Mouse (Mus musculus): ENCODE measurements around the gene Grik4. TPM values are rescaled to one million over a fixed set of nuclear protein-coding genes. Genes with fewer than 3 reads are reported as not detected.

The Grik4 gene
- total and polyA plus RNA-seq, 2 experiments from 2014 or later: 7.7 to 11.9 TPM

- Histone ChIP-seq H3K36me3 (ENCODE audit: insufficient read depth) (no peaks in the 10 kb centered on the region), H3K4me2 (ENCODE audit: low read depth) (no peak overlapping the region), H3K9ac (no peak overlapping the region), H3K27ac (ENCODE audit: low read depth, low read length) (no peak overlapping the region), H3K27me3 (ENCODE audit: insufficient read depth, low read length) (no peaks in the 10 kb centered on the region), H3K4me1 (ENCODE audit: insufficient read depth) (no peaks in the 10 kb centered on the region), H3K9me3 (ENCODE audit: low read length) (no peaks in the 10 kb centered on the region), H3K4me3 (ENCODE audit: low read depth, low read length) (no peak overlapping the region)
- DNase-seq (no peak), ATAC-seq (peak; percentile 8; the same call in 1 of the 2 replicates)
- WGBS: 61% methylated on average over 7 of the region's 7 CpGs
- TF ChIP-seq CTCF (IDR thresholded peaks at IDR 0.05; ENCODE audit: low read depth): no peak
Observed at GRCm38 (mm10) chr9:42736697-42737335, 207.5 kb downstream of the Grik4 start.

DNA sequence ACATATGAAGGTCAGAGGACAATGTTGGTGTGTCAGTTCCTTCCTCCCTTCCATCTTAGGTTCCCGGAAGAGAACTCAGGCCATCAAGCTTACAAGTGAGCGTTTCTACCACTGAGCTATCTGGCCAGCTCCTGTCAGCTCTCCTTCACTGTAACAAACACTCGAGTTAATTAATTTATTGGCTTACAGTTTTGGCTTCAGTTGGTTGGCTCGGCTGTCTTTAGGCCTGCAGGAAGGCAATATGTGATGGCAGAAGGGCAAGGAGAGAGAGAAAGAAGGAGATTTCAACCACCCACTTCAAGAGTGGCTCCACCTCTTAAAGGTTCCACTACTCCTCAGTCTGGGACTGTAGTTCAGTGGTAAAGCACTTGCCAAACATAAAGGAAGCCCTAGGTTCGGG is 209.2 kb downstream of the Grik4 start:
- Histone ChIP-seq H3K4me1 (ENCODE audit: insufficient read depth) (no peaks in the 10 kb centered on the region), H3K4me2 (ENCODE audit: low read depth) (no peak overlapping the region), H3K36me3 (ENCODE audit: insufficient read depth) (no peaks in the 10 kb centered on the region), H3K4me3 (ENCODE audit: low read depth, low read length) (no peak overlapping the region), H3K27me3 (ENCODE audit: insufficient read depth, low read length) (no peaks in the 10 kb centered on the region), H3K27ac (ENCODE audit: low read depth, low read length) (no peak overlapping the region), H3K9me3 (ENCODE audit: low read length) (no peaks in the 10 kb centered on the region), H3K9ac (no peak overlapping the region)
- peak; percentile 62 for ATAC-seq
- DNase-seq: no peak
- no peak for TF ChIP-seq CTCF (IDR thresholded peaks at IDR 0.05; ENCODE audit: low read depth)
- WGBS: 60% methylated on average over 5 of the region's 5 CpGs

- no peak overlapping the region for H3K4me3 ChIP-seq (ENCODE audit: low read depth, low read length)
- no peaks in the 10 kb centered on the region for H3K4me1 ChIP-seq (ENCODE audit: insufficient read depth)
- no peak for DNase-seq
- H3K36me3 ChIP-seq (ENCODE audit: insufficient read depth): no peaks in the 10 kb centered on the region
- H3K27ac ChIP-seq (ENCODE audit: low read depth, low read length): no peak overlapping the region
- no peak for ATAC-seq
- no peaks in the 10 kb centered on the region for H3K27me3 ChIP-seq (ENCODE audit: insufficient read depth, low read length)
- TF ChIP-seq CTCF (IDR thresholded peaks at IDR 0.05; ENCODE audit: low read depth): no peak
- no peaks in the 10 kb centered on the region for H3K9me3 ChIP-seq (ENCODE audit: low read length)
- H3K9ac ChIP-seq: no peak overlapping the region
- no peak overlapping the region for H3K4me2 ChIP-seq (ENCODE audit: low read depth)
- WGBS: 44% methylated on average over 9 of the region's 9 CpGs
Observed at GRCm38 (mm10) chr9:42732731-42733318, 211.5 kb downstream of the Grik4 start.

DNA sequence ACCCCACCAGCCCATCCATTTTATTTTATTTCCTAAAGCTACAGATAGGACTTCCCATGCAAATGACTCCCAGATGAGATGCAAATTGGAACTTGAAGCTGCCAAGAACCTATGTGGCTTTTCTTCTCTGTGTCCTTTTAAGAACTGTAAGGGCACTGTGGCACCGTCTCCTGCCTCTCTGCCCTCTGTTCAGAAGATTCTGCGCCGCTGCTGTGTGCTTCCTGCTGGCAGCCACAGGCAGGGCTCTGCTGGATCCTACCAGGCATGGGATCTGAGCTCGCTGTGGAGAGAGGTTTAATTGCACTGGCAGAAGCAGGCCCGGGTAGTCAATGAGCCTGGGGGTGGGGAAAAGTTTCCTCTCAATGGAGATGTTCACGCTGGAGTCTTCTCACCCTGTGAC is 215.8 kb downstream of the Grik4 start:
- Histone ChIP-seq H3K4me2 (ENCODE audit: low read depth) (no peak overlapping the region), H3K27me3 (ENCODE audit: insufficient read depth, low read length) (no peaks in the 10 kb centered on the region), H3K27ac (ENCODE audit: low read depth, low read length) (no peak overlapping the region), H3K4me1 (ENCODE audit: insufficient read depth) (no peaks in the 10 kb centered on the region), H3K9me3 (ENCODE audit: low read length) (no peaks in the 10 kb centered on the region), H3K4me3 (ENCODE audit: low read depth, low read length) (no peak overlapping the region), H3K36me3 (ENCODE audit: insufficient read depth) (no peaks in the 10 kb centered on the region), H3K9ac (no peak overlapping the region)
- no peak for DNase-seq
- TF ChIP-seq CTCF (IDR thresholded peaks at IDR 0.05; ENCODE audit: low read depth): no peak
- ATAC-seq: peak; percentile 43; the same call in 1 of the 2 replicates
- 16% methylated on average over 6 of the region's 6 CpGs for WGBS

- H3K4me3 ChIP-seq (ENCODE audit: low read depth, low read length): no peak overlapping the region
- no peak for DNase-seq
- ATAC-seq: no peak
- no peaks in the 10 kb centered on the region for H3K36me3 ChIP-seq (ENCODE audit: insufficient read depth)
- H3K9ac ChIP-seq: no peak overlapping the region
- no peaks in the 10 kb centered on the region for H3K9me3 ChIP-seq (ENCODE audit: low read length)
- WGBS: 92% methylated on average over 6 of the region's 6 CpGs
- no peaks in the 10 kb centered on the region for H3K4me1 ChIP-seq (ENCODE audit: insufficient read depth)
- no peaks in the 10 kb centered on the region for H3K27me3 ChIP-seq (ENCODE audit: insufficient read depth, low read length)
- no peak for TF ChIP-seq CTCF (IDR thresholded peaks at IDR 0.05; ENCODE audit: low read depth)
- H3K27ac ChIP-seq (ENCODE audit: low read depth, low read length): no peak overlapping the region
- H3K4me2 ChIP-seq (ENCODE audit: low read depth): no peak overlapping the region
Observed at GRCm38 (mm10) chr9:42727661-42728060, 216.6 kb downstream of the Grik4 start.

DNA sequence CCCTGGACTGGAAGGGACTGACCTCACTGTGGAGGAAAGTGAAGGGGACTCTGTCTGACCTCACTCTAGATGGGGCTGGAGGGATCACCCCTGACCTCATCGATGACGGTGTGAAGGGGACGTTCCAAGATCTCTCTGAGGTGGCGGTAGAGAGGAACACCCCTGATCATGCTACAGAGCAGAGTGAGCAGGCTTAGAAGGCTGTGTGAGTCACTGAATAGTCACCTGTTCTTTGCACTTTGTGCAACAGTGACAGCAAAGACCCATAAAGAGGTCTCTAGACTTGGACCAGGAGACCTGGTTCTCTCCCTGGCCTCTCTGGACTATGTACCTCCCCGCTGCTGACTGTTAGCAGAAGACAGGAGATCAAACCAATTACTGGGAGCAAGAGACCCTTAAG is 217.1 kb downstream of the Grik4 start:
- Histone ChIP-seq H3K27me3 (ENCODE audit: insufficient read depth, low read length) (no peaks in the 10 kb centered on the region), H3K27ac (ENCODE audit: low read depth, low read length) (no peak overlapping the region), H3K36me3 (ENCODE audit: insufficient read depth) (no peaks in the 10 kb centered on the region), H3K9me3 (ENCODE audit: low read length) (no peaks in the 10 kb centered on the region), H3K4me3 (ENCODE audit: low read depth, low read length) (no peak overlapping the region), H3K4me1 (ENCODE audit: insufficient read depth) (no peaks in the 10 kb centered on the region), H3K9ac (no peak overlapping the region), H3K4me2 (ENCODE audit: low read depth) (no peak overlapping the region)
- no peak for TF ChIP-seq CTCF (IDR thresholded peaks at IDR 0.05; ENCODE audit: low read depth)
- ATAC-seq (no peak), DNase-seq (no peak)
- WGBS: 93% methylated on average over 5 of the region's 5 CpGs

DNA sequence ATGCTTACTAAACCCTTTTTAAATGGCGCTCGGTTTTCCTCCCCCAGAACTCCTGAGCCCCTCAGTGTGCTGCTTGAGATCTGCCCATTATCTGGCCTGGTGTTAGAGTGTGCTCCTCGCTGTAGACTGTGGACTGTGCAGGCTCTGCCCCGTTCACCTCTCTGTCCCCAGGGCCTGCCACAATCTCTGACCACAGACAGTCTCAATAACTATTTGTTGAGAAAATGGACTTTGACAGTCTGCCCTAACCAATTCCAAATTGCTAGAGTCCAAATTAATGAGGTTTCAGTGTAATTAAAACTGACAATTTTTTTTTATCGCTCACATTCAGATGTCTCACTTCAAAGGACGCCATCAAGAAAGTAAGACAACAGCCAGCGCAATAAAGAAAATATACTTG is 220.2 kb downstream of the Grik4 start:
- Histone ChIP-seq H3K9ac (no peak overlapping the region), H3K27me3 (ENCODE audit: insufficient read depth, low read length) (no peaks in the 10 kb centered on the region), H3K9me3 (ENCODE audit: low read length) (no peaks in the 10 kb centered on the region), H3K4me3 (ENCODE audit: low read depth, low read length) (no peak overlapping the region), H3K27ac (ENCODE audit: low read depth, low read length) (no peak overlapping the region), H3K4me1 (ENCODE audit: insufficient read depth) (no peaks in the 10 kb centered on the region), H3K36me3 (ENCODE audit: insufficient read depth) (no peaks in the 10 kb centered on the region), H3K4me2 (ENCODE audit: low read depth) (no peak overlapping the region)
- DNase-seq (no peak), ATAC-seq (no peak)
- TF ChIP-seq CTCF (IDR thresholded peaks at IDR 0.05; ENCODE audit: low read depth): no peak
- WGBS: 53% methylated on average over 7 of the region's 7 CpGs

Measured in forebrain, postnatal 0 days (tissue).